Mouse (Mus musculus): Measurements from ENCODE around the gene Polr2e. TPM values are rescaled to one million over a fixed set of nuclear protein-coding genes. Genes with fewer than 3 reads are reported as not detected.

The Polr2e gene
- polyA plus RNA-seq, 1 experiment from 2014 or later = 66.8 TPM

DNA sequence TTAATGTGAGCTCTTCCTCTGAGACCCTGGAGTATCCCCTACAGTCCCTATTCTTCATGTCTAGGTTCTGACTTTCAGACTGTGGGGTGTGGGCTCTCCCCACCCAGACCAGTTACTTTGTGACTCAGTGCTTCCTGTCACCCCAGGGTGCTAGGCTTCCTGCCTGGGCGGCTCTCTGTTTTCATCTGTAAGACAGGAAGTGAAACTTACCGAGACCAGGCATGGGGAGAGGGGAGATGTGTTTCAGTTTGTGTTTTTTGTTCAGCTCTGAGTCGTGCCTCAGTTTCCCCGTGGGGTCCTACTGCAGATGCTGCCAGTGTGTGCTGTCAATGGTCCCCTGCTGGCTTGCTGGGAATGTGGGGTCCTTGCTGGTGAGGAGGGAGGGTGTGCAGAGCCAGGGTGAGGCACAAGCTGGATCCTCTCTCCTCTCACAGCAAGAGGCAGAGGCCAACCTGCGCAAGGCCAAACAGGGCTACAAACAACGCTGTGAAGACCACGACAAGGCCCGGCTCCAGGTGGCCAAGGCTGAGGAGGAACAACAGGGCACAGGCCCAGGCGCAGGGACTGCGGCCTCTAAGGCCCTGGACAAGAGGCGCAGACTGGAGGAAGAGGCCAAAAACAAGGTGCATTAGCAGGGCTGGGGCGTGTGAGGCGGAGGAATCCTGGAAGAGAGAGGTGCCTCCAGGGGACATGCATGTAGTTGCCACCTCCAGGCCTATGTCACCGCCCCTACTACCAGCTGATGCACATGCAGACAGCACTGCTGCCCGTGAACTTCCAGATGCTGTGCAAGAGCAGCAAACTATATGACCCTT lies 15.2 kb downstream of the Polr2e start:
- Histone ChIP-seq H3K27ac (ENCODE audit: low read length) (peak overlapping the region; percentile 23; the same call in 1 of the 2 replicates), H3K9me3 (replicated peaks; ENCODE audit: control insufficient read depth, low read length) (no peaks in the 10 kb centered on the region)

DNA sequence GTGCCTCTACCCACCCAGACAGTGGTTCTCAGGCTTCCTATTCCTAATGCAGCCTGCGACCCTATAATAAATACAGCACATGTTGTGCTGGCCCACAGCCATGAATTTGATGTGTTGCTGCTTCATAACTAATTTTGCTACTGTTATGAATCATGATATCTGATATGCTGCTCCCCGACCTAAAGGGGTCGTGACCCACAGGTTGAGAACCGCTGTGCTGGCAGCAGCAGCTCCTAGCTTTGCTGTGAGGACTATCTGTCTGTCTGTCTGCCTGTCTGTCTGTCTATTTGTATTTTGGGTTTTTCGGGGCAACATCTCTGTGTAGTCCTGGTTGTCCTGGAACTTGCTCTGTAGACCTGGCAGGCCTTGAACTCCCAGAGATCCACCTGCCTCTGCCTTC lies 15.8 kb downstream of the Polr2e start:
- H3K4me2 ChIP-seq (ENCODE audit: low read depth, low read length) = no peak overlapping the region
- H3K4me1 ChIP-seq (ENCODE audit: control insufficient read depth, low read depth, low read length) = peaks cover 42% of the 10 kb centered on the region
- WGBS (ENCODE audit: insufficient replicate concordance) = 72% methylated on average over 5 of the region's 5 CpGs
- no peak overlapping the region for H3K9ac ChIP-seq (ENCODE audit: low read depth, low read length)
- H3K27me3 ChIP-seq (ENCODE audit: control insufficient read depth, insufficient read depth, low read depth, low read length) = no peaks in the 10 kb centered on the region
- H3K9me3 ChIP-seq (replicated peaks; ENCODE audit: control insufficient read depth, low read length) = no peaks in the 10 kb centered on the region
- no peak for ATAC-seq (ENCODE audit: low read depth)
- no peak overlapping the region for H3K4me3 ChIP-seq (ENCODE audit: low read depth, low read length)
- H3K36me3 ChIP-seq (ENCODE audit: control insufficient read depth, insufficient read depth) = peaks cover 11% of the 10 kb centered on the region; the same call in 1 of the 2 replicates
- peak overlapping the region; percentile 15; the same call in 1 of the 2 replicates for H3K27ac ChIP-seq (ENCODE audit: low read length)

More for the DNA sequence above, 15.2 kb downstream of the Polr2e start:
- WGBS (ENCODE audit: insufficient replicate concordance) = 74% methylated on average over 15 of the region's 15 CpGs
- H3K4me3 ChIP-seq (ENCODE audit: low read depth, low read length) = no peak overlapping the region
- no peaks in the 10 kb centered on the region for H3K27me3 ChIP-seq (ENCODE audit: control insufficient read depth, insufficient read depth, low read depth, low read length)
- no peak overlapping the region for H3K9ac ChIP-seq (ENCODE audit: low read depth, low read length)
- no peak overlapping the region for H3K4me2 ChIP-seq (ENCODE audit: low read depth, low read length)
- peaks cover 11% of the 10 kb centered on the region; the same call in 1 of the 2 replicates for H3K36me3 ChIP-seq (ENCODE audit: control insufficient read depth, insufficient read depth)
- ATAC-seq (ENCODE audit: low read depth) = no peak
- peaks cover 35% of the 10 kb centered on the region for H3K4me1 ChIP-seq (ENCODE audit: control insufficient read depth, low read depth, low read length)

DNA sequence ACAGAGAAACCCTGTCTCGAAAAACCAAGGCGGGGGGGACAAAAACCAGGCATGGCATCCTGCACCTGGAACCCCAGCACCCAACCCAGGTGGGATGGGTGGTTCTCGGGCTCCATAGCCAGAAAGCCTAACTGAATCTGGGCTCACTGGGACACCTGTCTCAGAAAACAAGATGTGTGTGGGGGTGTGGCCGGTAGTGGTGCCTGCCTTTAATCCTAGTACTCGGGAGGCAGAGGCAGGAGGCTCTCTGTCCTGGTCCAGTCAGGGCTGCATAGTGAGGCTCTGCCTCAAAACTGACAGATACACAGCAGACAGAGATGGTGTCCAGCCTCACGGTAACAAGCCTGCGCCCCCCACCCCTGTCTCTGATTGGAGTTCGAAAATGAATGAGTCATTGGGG lies 16.8 kb downstream of the Polr2e start:
- no peaks in the 10 kb centered on the region for H3K27me3 ChIP-seq (ENCODE audit: control insufficient read depth, insufficient read depth, low read depth, low read length)
- no peak overlapping the region for H3K4me2 ChIP-seq (ENCODE audit: low read depth, low read length)
- 81% methylated on average over 8 of the region's 8 CpGs for WGBS (ENCODE audit: insufficient replicate concordance)
- H3K9me3 ChIP-seq (replicated peaks; ENCODE audit: control insufficient read depth, low read length) = no peaks in the 10 kb centered on the region
- peaks cover 11% of the 10 kb centered on the region; the same call in 1 of the 2 replicates for H3K36me3 ChIP-seq (ENCODE audit: control insufficient read depth, insufficient read depth)
- no peak overlapping the region for H3K27ac ChIP-seq (ENCODE audit: low read length)
- no peak for ATAC-seq (ENCODE audit: low read depth)
- peaks cover 40% of the 10 kb centered on the region for H3K4me1 ChIP-seq (ENCODE audit: control insufficient read depth, low read depth, low read length)
- no peak overlapping the region for H3K9ac ChIP-seq (ENCODE audit: low read depth, low read length)
- no peak overlapping the region for H3K4me3 ChIP-seq (ENCODE audit: low read depth, low read length)

DNA sequence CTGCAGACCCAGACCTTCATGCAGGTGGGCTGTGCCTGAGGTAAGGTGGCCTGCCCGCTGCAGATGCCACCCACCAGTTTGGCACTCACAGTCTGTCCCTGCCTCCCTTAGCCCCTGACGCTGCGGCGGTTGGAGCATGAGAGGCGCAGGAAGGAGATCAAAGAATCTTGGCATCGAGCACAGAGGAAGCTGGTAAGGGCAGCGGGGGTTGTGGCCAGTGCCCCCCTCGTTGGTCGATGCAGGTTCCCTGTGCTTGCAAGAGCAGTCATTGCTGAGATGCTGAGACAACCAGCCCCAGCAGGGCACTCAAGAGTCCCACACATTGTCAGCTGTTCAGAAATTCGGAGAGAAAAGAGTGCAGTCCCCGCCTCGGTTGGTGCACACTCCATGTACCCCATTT lies 17.4 kb downstream of the Polr2e start:
- no peak for ATAC-seq (ENCODE audit: low read depth)
- H3K27me3 ChIP-seq (ENCODE audit: control insufficient read depth, insufficient read depth, low read depth, low read length) = no peaks in the 10 kb centered on the region
- no peak overlapping the region for H3K4me3 ChIP-seq (ENCODE audit: low read depth, low read length)
- peaks cover 45% of the 10 kb centered on the region for H3K4me1 ChIP-seq (ENCODE audit: control insufficient read depth, low read depth, low read length)
- H3K36me3 ChIP-seq (ENCODE audit: control insufficient read depth, insufficient read depth) = peaks cover 8% of the 10 kb centered on the region; the same call in 1 of the 2 replicates
- H3K9ac ChIP-seq (ENCODE audit: low read depth, low read length) = no peak overlapping the region
- no peak overlapping the region for H3K4me2 ChIP-seq (ENCODE audit: low read depth, low read length)
- no peak overlapping the region for H3K27ac ChIP-seq (ENCODE audit: low read length)
- H3K9me3 ChIP-seq (replicated peaks; ENCODE audit: control insufficient read depth, low read length) = no peaks in the 10 kb centered on the region
- 79% methylated on average over 12 of the region's 12 CpGs for WGBS (ENCODE audit: insufficient replicate concordance)

DNA sequence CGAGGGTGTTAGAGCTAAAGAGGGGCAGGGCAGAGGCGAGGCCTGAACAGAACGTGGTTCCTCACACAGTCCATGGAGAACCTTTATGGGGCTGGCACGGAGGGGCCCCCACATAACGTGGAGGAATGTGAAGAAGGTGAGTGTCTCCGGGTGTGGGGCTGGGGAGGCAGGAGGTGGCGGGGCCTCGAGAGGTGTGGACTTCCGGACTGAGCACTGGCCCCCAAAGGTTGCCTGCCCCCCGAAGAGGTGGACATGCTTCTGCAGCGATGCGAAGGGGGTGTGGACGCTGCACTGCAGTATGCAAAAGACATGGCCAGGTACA lies 18.3 kb downstream of the Polr2e start:
- Histone ChIP-seq H3K4me1 (ENCODE audit: control insufficient read depth, low read depth, low read length) (peaks cover 53% of the 10 kb centered on the region), H3K27ac (ENCODE audit: low read length) (no peak overlapping the region), H3K9ac (ENCODE audit: low read depth, low read length) (no peak overlapping the region), H3K27me3 (ENCODE audit: control insufficient read depth, insufficient read depth, low read depth, low read length) (no peaks in the 10 kb centered on the region), H3K9me3 (replicated peaks; ENCODE audit: control insufficient read depth, low read length) (no peaks in the 10 kb centered on the region), H3K4me3 (ENCODE audit: low read depth, low read length) (no peak overlapping the region), H3K36me3 (ENCODE audit: control insufficient read depth, insufficient read depth) (peaks cover 4% of the 10 kb centered on the region; the same call in 1 of the 2 replicates), H3K4me2 (ENCODE audit: low read depth, low read length) (no peak overlapping the region)
- 77% methylated on average over 13 of the region's 13 CpGs for WGBS (ENCODE audit: insufficient replicate concordance)
- no peak for ATAC-seq (ENCODE audit: low read depth)

DNA sequence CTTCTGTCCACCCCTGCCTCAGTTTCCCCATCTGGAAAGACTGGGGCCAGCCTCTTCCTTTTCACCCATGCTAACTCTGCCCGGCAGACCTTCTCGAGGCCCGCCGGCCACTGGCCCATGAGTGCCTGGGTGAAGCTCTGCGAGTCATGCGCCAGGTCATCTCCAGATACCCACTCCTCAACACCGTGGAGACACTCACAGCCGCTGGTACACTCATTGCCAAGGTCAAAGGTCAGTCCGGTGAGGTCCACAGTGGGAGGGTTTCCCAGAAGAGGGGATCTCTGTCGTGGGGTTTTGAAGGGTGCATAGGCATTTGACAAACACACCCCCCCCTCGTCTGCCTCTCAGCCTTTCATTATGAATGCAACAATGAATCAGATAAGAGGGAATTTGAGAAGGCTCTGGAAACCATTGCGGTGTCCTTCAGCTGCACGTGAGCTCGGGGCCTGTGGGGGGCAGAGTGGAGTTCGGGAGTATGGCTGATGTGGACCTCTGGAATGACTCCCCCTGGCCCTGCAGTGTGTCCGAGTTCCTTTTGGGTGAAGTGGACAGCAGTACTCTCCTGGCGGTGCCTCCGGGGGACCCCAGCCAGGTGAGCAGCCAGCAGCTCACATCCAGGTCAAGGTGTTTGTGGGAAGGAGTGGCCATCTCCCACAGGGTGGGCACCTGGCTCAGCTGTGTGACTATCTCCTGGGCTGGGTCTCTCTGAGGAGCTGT lies 18.8 kb downstream of the Polr2e start:
- 81% methylated on average over 18 of the region's 18 CpGs for WGBS (ENCODE audit: insufficient replicate concordance)
- H3K9ac ChIP-seq (ENCODE audit: low read depth, low read length) = no peak overlapping the region
- no peak overlapping the region for H3K4me2 ChIP-seq (ENCODE audit: low read depth, low read length)
- no peaks in the 10 kb centered on the region for H3K27me3 ChIP-seq (ENCODE audit: control insufficient read depth, insufficient read depth, low read depth, low read length)
- no peak for ATAC-seq (ENCODE audit: low read depth)
- H3K27ac ChIP-seq (ENCODE audit: low read length) = no peak overlapping the region
- H3K9me3 ChIP-seq (replicated peaks; ENCODE audit: control insufficient read depth, low read length) = no peaks in the 10 kb centered on the region
- peaks cover 54% of the 10 kb centered on the region for H3K4me1 ChIP-seq (ENCODE audit: control insufficient read depth, low read depth, low read length)
- no peak overlapping the region for H3K4me3 ChIP-seq (ENCODE audit: low read depth, low read length)
- 0 out of 2 replicates have a peak, but pooled peaks cover 3% of the 10 kb centered on the region for H3K36me3 ChIP-seq (ENCODE audit: control insufficient read depth, insufficient read depth)

DNA sequence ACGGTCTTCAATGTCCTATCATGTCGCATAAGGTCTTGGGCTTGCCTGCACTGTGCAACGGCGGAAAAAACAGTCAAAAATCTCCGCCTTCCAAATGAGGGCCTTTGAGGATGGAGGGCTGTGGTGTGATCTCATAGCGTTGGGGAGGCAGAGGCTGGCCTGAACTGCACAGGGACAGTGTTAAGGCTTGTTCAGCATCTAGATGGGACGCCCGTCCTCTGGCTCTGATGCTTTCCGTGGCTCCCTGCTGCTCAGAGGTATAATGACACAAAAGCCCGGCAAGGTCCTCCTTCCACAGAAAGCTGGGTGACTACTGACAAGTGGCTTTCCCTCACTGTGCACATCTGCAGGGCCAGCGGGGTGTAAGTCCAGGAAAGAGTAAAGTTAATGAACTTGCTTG lies 19.4 kb downstream of the Polr2e start:
- no peaks in the 10 kb centered on the region for H3K27me3 ChIP-seq (ENCODE audit: control insufficient read depth, insufficient read depth, low read depth, low read length)
- H3K36me3 ChIP-seq (ENCODE audit: control insufficient read depth, insufficient read depth) = 0 out of 2 replicates have a peak, but pooled peaks cover 3% of the 10 kb centered on the region
- peaks cover 52% of the 10 kb centered on the region for H3K4me1 ChIP-seq (ENCODE audit: control insufficient read depth, low read depth, low read length)
- 77% methylated on average over 11 of the region's 11 CpGs for WGBS (ENCODE audit: insufficient replicate concordance)
- no peak for ATAC-seq (ENCODE audit: low read depth)
- no peak overlapping the region for H3K27ac ChIP-seq (ENCODE audit: low read length)
- no peak overlapping the region for H3K4me3 ChIP-seq (ENCODE audit: low read depth, low read length)
- no peaks in the 10 kb centered on the region for H3K9me3 ChIP-seq (replicated peaks; ENCODE audit: control insufficient read depth, low read length)
- no peak overlapping the region for H3K4me2 ChIP-seq (ENCODE audit: low read depth, low read length)
- H3K9ac ChIP-seq (ENCODE audit: low read depth, low read length) = no peak overlapping the region

DNA sequence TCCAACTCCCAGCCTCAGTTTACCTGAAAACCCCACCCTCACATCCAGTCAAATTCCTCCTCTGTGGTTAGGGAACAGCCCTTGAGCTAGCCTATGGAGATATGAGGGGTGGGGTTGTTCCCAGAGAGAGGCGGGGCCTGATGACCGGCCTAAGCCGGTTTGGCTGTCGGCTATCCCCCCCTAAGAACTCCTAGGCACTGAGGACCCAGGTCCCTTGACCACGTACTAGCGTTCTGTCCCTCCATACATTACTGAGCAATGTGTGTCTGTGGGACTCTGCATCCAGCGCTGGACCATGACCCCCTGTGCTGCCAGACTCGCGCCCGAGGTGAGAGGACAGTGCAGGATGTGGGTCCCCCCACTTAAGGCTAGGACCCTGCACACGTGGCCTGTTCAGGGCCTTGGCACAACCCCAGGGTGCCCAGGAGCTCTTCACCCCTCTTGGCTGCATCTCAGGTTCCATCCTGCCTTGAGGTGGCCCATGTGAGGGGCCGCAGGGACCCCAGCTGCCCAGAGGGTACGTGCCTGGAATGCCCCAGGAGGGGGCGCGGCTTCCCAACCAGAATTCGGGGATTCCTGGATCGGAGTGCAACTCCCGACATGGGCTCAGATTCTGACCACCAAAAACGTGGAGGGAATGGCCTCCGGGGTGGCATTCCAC lies 20.0 kb downstream of the Polr2e start:
- peak; percentile 19; the same call in 1 of the 2 replicates for ATAC-seq (ENCODE audit: low read depth)
- H3K9me3 ChIP-seq (replicated peaks; ENCODE audit: control insufficient read depth, low read length) = no peaks in the 10 kb centered on the region
- WGBS (ENCODE audit: insufficient replicate concordance) = 54% methylated on average over 20 of the region's 20 CpGs
- H3K4me1 ChIP-seq (ENCODE audit: control insufficient read depth, low read depth, low read length) = peaks cover 49% of the 10 kb centered on the region
- 0 out of 2 replicates have a peak overlapping the region, but pooled peaks have one; percentile 72 for H3K27ac ChIP-seq (ENCODE audit: low read length)
- peak overlapping the region; percentile 58 for H3K4me2 ChIP-seq (ENCODE audit: low read depth, low read length)
- peaks cover 3% of the 10 kb centered on the region; the same call in 1 of the 2 replicates for H3K36me3 ChIP-seq (ENCODE audit: control insufficient read depth, insufficient read depth)
- no peak overlapping the region; the same call in 1 of the 2 replicates for H3K4me3 ChIP-seq (ENCODE audit: low read depth, low read length)
- no peak overlapping the region for H3K9ac ChIP-seq (ENCODE audit: low read depth, low read length)
- no peaks in the 10 kb centered on the region for H3K27me3 ChIP-seq (ENCODE audit: control insufficient read depth, insufficient read depth, low read depth, low read length)

All from liver, embryonic 16.5 days (tissue).